Mouse (Mus musculus) limb, embryonic 14.5 days (tissue): ENCODE data around the gene Cdan1. TPM values are rescaled to one million over a fixed set of nuclear protein-coding genes. Genes with fewer than 3 reads are reported as not detected.

Source experiments
- ATAC-seq: fragments of 200-750 bp; cut with Nextera tagmentation; 2 replicates; pipeline ENCODE4 v1.8.0; 2017; ENCODE audit warnings: low read depth, moderate number of reproducible peaks, moderate TSS enrichment; ENCODE audit not compliant: low FRiP score
- DNase-seq: peaks from one replicate; pipeline ENCODE4 v3.0.0-alpha.2; 2015; ENCODE audit warnings: low spot score
- H3K27ac ChIP-seq: fragments of 300-500 bp; sonication (generic); replicated peaks from 2 replicates; pipeline ENCODE4 v1.5.1; 2014; ENCODE audit warnings: low read depth, mild to moderate bottlenecking, low read length, moderate library complexity, mixed read lengths
- H3K27me3 ChIP-seq: fragments of 300-500 bp; sonication (generic); 2 replicates; pipeline ENCODE4 v1.6.1; 2014; ENCODE audit warnings: low read length, mixed read lengths; ENCODE audit not compliant: control insufficient read depth, insufficient read depth
- H3K36me3 ChIP-seq: fragments of 300-500 bp; sonication (generic); 2 replicates; pipeline ENCODE4 v1.6.1; 2014; ENCODE audit warnings: mild to moderate bottlenecking, low read length, moderate library complexity, mixed read lengths; ENCODE audit not compliant: control insufficient read depth, insufficient read depth
- H3K4me1 ChIP-seq: fragments of 300-500 bp; sonication (generic); 2 replicates; pipeline ENCODE4 v1.6.1; 2014; ENCODE audit warnings: antibody characterized with exemption, low read length, mixed read lengths; ENCODE audit not compliant: control insufficient read depth, insufficient read depth
- H3K4me2 ChIP-seq: fragments of 300-500 bp; sonication (generic); replicated peaks from 2 replicates; pipeline ENCODE4 v1.6.1; 2014; ENCODE audit warnings: low read depth, mild to moderate bottlenecking, low read length, moderate library complexity; ENCODE audit not compliant: severe bottlenecking
- H3K4me3 ChIP-seq: fragments of 300-500 bp; sonication (generic); replicated peaks from 2 replicates; pipeline ENCODE4 v1.5.1; 2014; ENCODE audit warnings: low read length
- H3K9ac ChIP-seq: fragments of 300-500 bp; sonication (generic); 2 replicates; pipeline ENCODE4 v1.6.1; 2014; ENCODE audit warnings: mild to moderate bottlenecking, low read depth, low read length, moderate library complexity; ENCODE audit not compliant: severe bottlenecking
- H3K9me3 ChIP-seq: fragments of 300-500 bp; sonication (generic); 2 replicates; pipeline ENCODE4 v1.6.1; 2016; ENCODE audit warnings: low read length; ENCODE audit not compliant: control insufficient read depth
- POLR2A ChIP-seq: fragments of 200-500 bp; IDR thresholded peaks from 2 replicates; pipeline ENCODE4 v1.8.0; 2012; ENCODE audit warnings: inconsistent platforms, mild to moderate bottlenecking, moderate library complexity, borderline replicate concordance; ENCODE audit not compliant: insufficient read depth, insufficient read length; ENCODE audit errors: extremely low read depth
- WGBS: fragments of 180-500 bp; shearing (Covaris S2); extraction: QIAGEN DNeasy Blood & Tissue Kit; methylation state at CpG from one replicate; pipeline ENCODE4 v1.1.7; 2014; 5-methylcytosine and 5-hydroxymethylcytosine counted together
- polyA plus RNA-seq, 2 experiments: library from polyadenylated mRNA; depleted of rRNA in 1 of 2; stranded (reverse) in 1 of 2; unstranded in 1 of 2; fragments of >200 nt; fragmentation: Nextera tagmentation in 1 of 2; extraction: Ambion mirVana in 1 of 2; gene quantifications; 2 replicates each; pipeline versions ENCODE4 v1.2.1 to v1.2.3; 2012 to 2014

Gene Cdan1
- polyA plus RNA-seq (2012; rRNA removed) (37.8 and 48.7 TPM in 2 replicates), polyA plus RNA-seq (2014; fragmentation: Nextera tagmentation; extraction: Ambion mirVana) (11.3 and 11.5 TPM in 2 replicates)

DNA sequence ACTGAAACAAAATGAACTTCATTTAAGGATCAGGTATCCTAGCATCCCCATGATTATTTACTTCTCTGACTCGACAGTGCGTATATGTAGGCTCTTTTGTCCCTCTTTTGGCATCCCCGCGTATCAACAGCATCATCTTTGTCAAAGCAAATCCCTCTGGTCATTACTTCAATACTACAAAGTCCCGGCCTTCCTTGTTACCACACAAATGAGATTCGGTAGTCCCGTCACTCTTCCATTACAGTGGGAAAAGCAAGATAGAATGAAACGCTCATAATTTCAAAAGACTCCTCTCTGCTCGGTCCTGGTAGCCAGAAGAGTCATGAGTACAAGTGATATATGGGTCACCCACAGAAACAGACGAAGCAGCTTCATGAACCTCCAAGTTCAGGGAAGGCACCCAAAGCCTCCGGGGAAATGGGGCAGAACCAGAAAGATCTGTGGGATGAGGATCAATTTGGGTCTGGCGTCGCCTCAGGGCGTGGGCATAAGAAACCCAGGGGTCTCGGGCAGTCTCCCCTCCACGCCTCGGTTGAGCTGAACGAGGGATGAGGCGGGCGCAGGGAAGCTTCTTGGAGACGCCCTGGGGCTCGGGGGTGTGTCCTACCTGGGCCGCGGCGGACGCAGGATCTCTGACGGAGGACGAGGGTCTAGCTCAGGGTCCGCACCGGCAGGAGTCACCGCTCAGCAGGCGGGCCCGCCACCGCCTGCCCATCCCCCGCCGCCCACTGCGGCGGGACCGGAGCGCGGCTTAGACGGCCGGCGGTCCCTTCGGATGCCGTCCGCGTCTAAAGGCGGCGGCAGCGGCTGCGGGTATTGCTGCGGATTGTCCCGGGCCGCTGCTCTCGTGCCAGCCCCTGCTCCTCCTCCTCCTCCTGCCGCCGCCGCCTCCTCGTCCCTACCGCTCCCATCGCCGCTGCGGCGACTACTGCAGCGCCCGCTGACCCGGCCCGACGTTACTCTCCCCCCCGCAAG is at the start of gene Cdan1:
Cdan1 (minus strand) TSS at position 680 of the 975 bp plus-strand sequence.
- H3K27ac ChIP-seq = no peak within 1 kb of the TSS; the same call in 1 of the 2 replicates
- H3K9me3 ChIP-seq = no peaks in the 10 kb centered on the region
- H3K4me1 ChIP-seq = 0 out of 2 replicates have a peak, but pooled peaks cover 4% of the 10 kb centered on the region
- H3K9ac ChIP-seq = peak within 1 kb of the TSS; percentile 79
- peak; percentile 30 for DNase-seq
- H3K36me3 ChIP-seq = no peaks in the 10 kb centered on the region
- peak; percentile 41 for ATAC-seq
- peak within 1 kb of the TSS; percentile 96 for H3K4me3 ChIP-seq
- under 1% methylated on average over 50 of the region's 71 CpGs for WGBS
- H3K4me2 ChIP-seq = peak within 1 kb of the TSS; percentile 82
- no peaks in the 10 kb centered on the region for H3K27me3 ChIP-seq
- TF ChIP-seq POLR2A = no peak

DNA sequence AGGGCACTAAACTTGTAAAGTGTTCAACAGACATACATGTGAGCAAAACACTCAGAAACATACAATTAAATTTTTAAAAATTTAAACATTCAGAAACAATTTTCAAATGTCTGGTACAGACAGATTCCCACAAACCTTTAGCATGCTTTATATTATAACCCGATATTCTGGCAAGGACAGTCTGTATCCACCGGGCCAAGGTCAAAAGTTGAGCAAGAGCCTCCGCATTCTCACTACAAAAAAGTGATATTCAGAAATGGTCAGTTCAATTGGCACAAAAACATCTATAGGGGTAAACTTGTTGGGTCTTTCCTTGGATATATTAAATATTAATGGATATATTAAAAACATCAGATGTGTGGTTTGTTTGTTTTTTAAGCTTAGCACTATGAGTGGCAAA is 46.4 kb upstream of the Cdan1 start:
- ATAC-seq = no peak
- TF ChIP-seq POLR2A = no peak
- H3K9ac ChIP-seq = no peak overlapping the region
- WGBS = 96% methylated on average over 3 of the region's 3 CpGs
- DNase-seq = no peak
- no peaks in the 10 kb centered on the region for H3K9me3 ChIP-seq
- H3K4me1 ChIP-seq = no peaks in the 10 kb centered on the region
- H3K36me3 ChIP-seq = peaks cover 92% of the 10 kb centered on the region
- no peaks in the 10 kb centered on the region for H3K27me3 ChIP-seq
- no peak overlapping the region for H3K4me3 ChIP-seq
- H3K4me2 ChIP-seq = no peak overlapping the region
- H3K27ac ChIP-seq = no peak overlapping the region

DNA sequence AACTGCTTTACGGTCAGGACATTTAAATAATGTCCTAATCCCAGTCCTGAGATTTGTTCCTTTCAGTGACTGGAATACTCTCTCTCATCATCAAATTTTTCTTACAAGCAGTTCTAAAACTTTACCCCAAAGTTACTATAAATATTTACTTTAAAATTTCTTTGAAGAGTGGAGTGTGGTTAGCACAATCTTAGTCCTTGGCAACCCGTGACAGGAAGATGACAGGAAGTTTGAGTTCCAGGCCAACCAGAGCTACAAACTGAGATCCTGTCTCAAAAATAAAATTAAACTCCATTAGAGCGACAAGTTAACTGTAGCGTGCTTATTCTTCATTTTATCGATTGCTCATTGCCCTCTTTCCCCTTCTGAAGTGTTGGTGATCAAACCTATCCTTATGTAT is 37.7 kb upstream of the Cdan1 start:
- WGBS = 92% methylated on average over 5 of the region's 5 CpGs
- H3K36me3 ChIP-seq = peaks cover 65% of the 10 kb centered on the region
- no peak overlapping the region for H3K4me2 ChIP-seq

DNA sequence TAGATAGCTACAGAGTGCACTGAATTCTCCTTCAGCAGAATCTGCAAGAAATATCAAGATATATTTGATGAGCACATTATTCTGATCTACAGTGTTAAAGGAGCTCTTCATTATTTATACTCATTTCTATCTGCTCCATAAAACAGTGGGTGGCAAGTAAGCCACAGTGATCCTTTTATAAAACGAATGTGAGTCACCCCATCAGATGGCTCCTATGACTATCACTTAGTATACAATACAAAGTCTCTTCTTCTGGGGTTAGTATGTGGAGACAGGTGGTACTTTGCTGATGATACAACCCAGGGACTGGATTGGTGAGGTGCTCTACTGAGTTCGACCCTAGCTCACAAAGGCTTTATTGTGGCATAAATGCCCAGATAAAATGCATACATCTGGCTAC is 23.3 kb upstream of the Cdan1 start:
- Histone ChIP-seq H3K4me1 (no peaks in the 10 kb centered on the region), H3K4me2 (no peak overlapping the region), H3K9ac (no peak overlapping the region), H3K27me3 (no peaks in the 10 kb centered on the region), H3K27ac (no peak overlapping the region), H3K9me3 (no peaks in the 10 kb centered on the region), H3K4me3 (no peak overlapping the region), H3K36me3 (peaks cover 67% of the 10 kb centered on the region)
- WGBS = 77% methylated on average over 2 of the region's 2 CpGs
- no peak for DNase-seq
- no peak for ATAC-seq
- TF ChIP-seq POLR2A = no peak

More for the DNA sequence above, 37.7 kb upstream of the Cdan1 start:
- Histone ChIP-seq H3K27ac (no peak overlapping the region), H3K9me3 (no peaks in the 10 kb centered on the region), H3K4me3 (no peak overlapping the region), H3K27me3 (no peaks in the 10 kb centered on the region), H3K9ac (no peak overlapping the region), H3K4me1 (no peaks in the 10 kb centered on the region)
- no peak for ATAC-seq
- DNase-seq = no peak
- no peak for TF ChIP-seq POLR2A

DNA sequence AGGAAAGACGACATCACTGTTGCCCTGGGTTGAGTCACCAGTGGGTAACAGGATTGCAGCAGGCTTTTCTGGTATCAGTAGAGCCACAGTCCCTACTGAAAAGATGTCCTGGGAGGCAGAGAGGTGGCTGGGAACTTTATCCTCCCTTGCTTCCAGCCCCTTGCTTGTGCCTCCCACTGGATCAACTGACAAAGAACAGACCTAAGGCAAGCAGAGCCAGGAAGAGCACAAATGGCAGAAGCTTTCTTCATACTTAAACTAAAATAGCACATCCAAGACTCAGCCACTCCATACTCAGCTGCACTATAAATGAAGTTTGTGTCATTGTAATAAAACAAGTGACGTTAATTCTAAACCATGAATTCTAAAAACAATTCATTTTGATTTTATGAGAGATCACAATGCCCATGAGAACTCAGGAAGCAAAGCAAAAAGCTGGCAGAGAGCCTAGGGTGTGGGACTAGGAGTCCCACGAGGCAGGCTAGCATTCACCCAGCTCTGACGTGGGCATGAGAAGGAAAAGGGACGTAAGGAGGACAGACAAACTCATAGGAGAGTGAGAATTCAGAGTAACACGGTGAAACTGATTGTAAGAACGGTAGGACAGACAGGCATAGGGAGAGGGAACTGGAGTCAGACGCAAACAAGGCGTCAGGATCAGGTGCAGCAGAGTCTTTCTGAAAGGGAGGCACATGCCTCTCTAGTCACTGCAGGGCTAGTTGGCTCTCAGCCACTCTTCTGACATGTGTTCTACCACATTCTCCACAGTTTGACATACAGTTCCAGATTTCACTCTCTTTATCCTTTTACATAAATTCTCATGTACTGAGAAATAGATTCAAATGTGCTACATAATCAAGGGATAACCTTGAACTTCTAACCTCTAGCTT is 21.8 kb upstream of the Cdan1 start:
- peaks cover 72% of the 10 kb centered on the region for H3K36me3 ChIP-seq
- no peak for ATAC-seq
- WGBS = 85% methylated on average over 9 of the region's 9 CpGs

More for the DNA sequence above, 21.8 kb upstream of the Cdan1 start:
- H3K27ac ChIP-seq = no peak overlapping the region
- H3K9ac ChIP-seq = no peak overlapping the region
- TF ChIP-seq POLR2A = no peak
- no peak overlapping the region for H3K4me2 ChIP-seq
- no peaks in the 10 kb centered on the region for H3K27me3 ChIP-seq
- H3K4me3 ChIP-seq = no peak overlapping the region
- no peaks in the 10 kb centered on the region for H3K4me1 ChIP-seq
- DNase-seq = no peak
- no peaks in the 10 kb centered on the region for H3K9me3 ChIP-seq
